Mouse (Mus musculus): ENCODE measurements around the gene Ptchd3.

Ptchd3 gene

DNA sequence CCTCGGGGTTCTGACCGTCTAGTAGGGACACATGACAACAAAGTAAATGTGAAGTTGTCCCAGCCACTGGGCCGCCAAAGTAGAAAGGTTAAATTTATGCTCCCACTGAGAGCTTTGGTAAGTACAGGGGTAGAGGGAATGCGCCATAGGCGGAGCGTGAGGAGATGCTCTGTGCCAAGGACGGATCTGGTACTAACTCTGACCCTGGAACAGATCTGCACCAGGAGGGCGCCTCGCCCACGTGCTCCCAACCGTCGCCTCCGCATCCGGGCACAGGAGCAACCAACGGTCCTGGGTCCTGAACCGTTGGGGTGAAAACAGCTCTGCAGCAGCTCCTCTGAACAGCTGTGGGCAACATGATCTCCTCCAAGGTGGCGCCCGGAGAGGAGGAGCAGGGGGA lies at the start of gene Ptchd3:
TSS of gene Ptchd3 (plus strand) at position 301 of the 400 bp plus-strand sequence.
- DNase-seq (ENCODE audit: inconsistent age in 2 of 2, low spot score in 1 of 2), result no peak

DNA sequence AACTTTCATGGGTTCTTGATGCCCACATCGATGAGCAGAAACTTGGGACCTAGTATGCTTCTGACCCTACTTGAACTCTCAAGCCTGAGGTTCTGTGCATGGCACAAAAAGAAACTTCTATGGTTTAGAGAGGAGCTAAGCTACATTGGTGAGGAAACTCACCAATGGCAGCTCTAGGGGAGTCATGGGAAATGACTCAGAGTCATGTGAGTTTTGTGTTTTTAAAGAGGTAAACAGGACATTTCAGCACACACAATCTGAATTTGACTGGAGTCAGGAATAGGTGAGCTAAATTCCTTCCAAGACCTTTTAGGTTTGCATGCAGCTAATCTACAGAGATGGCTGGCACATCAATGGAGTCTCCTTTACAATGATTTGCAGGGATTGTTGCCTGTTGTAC lies 48.2 kb upstream of the Ptchd3 start:
- no peak for DNase-seq (ENCODE audit: inconsistent age in 2 of 2, low spot score in 1 of 2)

DNA sequence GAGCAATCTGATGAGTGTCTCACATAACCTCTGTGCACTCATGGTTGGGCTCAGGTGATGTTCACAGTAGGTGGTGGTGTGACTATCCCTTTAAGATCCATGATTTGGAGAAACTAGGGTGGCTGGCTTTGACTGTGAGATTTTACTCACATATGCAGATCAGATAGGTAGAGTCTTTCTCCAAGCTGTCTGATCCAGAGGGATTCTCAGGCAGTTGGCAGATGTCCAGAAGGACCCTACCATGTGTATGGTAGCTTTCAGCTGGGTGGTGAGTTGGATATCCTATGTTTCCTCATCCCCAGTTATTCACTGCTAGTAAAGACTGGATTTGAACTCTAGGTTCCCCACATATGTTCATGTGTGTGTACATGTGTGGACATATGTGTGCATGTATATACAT lies 42.6 kb upstream of the Ptchd3 start:
- no peak for DNase-seq (ENCODE audit: inconsistent age in 2 of 2, low spot score in 1 of 2)

DNA sequence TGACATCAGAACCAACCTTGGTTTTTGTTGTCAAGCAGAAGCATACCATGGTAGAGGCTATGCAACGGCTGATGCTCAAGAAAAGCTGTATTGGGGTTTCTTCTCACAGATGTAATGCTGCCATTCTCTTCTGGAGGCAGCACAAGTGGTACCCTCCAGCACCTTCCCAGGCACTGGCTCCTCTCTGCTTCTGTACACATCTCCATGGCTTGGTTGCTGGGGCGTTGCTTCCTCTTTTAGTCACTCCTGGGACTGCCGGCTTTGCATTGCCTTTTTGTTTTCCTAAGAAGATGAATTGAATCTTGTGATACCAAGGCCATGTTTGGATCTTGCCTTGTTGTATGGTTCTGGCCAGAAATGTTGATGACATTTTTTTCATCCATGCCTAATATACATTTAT lies 40.5 kb upstream of the Ptchd3 start:
- DNase-seq (ENCODE audit: inconsistent age in 2 of 2, low spot score in 1 of 2), result no peak

DNA sequence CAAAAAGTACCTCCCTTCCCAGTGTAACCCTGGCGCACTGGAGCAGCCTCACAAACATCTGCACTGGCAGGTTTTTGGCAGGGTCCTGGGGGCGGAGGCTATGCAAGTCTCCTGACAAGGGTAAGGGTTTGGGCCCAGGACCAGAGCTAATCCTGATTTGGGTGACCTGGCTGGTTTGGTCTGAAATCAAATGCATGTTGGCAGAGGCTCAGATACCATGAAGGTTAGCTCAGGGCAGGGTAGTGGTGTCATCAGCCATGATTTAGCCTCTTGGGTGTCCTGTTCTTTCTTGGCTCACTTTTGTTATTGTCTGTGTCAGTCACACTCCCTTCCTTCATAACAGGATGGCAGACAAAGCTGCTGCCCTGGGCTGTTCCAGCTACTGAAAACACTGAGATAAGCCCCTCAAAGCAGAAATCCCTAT lies 39.4 kb upstream of the Ptchd3 start:
- DNase-seq (ENCODE audit: inconsistent age in 2 of 2, low spot score in 1 of 2), result peak; percentile 67 to 90

DNA sequence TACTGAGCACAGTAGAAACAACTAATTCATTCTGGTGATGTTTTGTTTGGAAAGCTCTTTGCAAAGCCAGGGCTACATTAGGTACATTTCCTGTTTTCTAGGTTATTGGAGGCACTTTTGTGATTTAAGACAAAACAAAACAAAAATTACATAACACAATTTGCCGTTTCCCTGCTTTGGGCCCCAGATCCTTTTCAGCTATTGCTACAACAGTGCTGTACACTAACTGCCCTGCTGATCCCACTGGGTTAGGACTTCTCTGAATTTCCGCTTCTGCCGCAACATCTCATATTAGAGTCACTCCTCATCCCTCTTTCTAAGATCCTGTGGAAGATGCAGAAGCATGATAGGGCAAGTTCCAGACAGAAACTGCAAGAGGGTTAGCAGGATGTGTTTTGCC lies 38.6 kb upstream of the Ptchd3 start:
- no peak for DNase-seq (ENCODE audit: inconsistent age in 2 of 2, low spot score in 1 of 2)

DNA sequence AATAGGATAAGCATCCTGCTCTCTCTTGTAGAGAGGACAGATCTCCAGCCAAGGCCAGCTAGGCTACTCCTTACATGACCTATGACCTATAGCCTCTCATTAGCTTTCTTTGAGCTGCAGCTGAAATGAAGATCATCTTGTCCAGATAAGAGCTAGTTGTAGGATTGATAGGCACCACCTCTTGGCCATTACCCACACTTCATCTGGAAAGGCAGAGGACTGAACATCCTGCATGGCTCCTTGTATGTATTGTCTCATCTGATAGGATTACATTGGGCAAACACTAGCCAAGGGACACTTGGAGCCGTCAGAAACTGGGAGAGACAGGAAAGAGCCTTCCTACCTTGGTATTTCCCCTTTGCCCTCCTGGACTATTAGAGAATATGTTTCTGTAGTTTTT lies 38.1 kb upstream of the Ptchd3 start:
- no peak for DNase-seq (ENCODE audit: inconsistent age in 2 of 2, low spot score in 1 of 2)

DNA sequence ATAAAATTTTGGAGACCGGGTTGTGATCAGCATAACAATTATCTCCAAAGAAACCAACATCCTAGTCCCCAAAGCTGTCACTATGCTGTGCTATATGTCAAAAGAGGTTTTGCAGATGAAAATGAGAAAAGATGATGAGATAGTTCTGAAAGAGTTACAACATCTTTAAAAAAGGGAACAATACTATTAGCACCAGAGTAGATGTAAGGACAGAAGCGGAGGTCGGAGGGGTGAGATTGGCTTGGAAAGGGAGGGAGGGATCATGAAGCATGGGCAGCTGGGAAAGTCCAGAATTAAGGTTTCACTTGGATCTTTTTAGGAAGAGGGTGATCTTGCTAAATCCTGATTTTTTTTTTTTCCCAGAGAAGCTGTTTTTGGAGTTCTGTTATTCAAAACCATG lies 36.5 kb upstream of the Ptchd3 start:
- DNase-seq (ENCODE audit: inconsistent age in 2 of 2, low spot score in 1 of 2), result no peak

DNA sequence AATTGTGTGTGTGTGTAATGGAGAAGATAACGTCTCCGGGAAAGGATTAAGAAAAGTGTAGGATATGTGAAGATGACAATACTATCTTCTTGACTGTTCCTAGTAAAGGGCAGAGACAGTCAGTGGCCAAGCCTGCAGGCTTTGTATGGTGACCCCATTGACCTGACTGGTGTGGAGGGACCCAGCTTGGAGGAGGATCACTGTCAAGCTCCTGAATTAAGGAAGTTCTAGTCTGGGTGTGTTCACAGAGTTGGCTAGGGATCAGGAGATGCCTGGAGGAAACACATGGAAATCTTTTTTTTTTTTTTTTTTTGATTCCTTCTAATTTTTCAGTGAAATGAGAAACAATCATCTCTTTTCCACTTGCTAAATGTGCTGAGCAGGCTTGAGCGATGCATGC lies 35.9 kb upstream of the Ptchd3 start:
- DNase-seq (ENCODE audit: inconsistent age in 2 of 2, low spot score in 1 of 2), result no peak

DNA sequence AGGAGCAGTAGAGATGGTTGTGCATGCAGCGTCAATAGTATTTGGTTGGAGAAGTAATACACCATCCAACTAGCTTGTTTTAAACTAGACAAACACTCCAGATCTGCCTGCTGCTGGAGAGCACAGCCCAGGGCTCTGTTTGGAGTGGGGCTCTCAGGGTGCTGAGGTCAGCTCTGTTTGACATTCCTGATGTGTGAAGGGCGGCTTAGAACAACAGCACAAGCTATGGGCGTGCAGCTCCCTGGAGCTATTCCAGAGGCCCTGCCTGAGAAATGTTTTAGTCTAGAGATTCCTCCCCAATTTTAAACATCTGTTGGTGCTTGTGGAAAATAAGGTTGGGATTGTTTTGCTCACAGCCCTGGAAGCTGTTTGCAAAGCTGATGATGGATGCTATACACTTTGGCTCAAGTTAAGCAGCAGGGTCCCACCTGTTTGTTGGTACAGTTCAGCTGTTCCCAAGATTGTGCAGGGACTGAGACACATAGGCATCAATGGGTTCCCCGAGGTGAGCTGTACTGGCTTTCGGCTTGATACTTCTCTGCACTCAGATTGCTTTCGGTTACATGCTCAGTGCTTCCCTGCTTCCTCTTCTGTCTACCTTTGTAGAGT lies 35.4 kb upstream of the Ptchd3 start:
- DNase-seq (ENCODE audit: inconsistent age in 2 of 2, low spot score in 1 of 2), result no peak

DNA sequence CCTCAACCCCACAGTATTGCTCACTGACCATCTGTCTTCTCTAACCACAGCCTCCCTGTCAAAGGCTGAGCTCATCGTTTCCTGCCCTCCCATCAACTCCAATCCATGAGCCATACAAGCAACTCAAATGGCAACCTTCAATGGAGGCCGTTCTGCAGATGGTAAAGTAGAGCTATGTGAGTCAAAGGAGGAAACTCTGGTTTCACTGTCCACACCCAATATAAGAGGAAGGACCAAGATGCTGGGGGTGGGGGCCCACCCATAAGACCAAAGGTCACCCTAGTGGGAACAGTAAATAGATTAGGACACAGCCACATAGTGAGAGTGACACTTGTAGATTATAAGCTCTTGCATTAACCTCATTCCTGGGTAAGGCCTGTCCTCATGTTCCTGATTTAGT lies 34.1 kb upstream of the Ptchd3 start:
- peak in 1 of 2 experiments; percentile 25 for DNase-seq (ENCODE audit: inconsistent age in 2 of 2, low spot score in 1 of 2)

DNA sequence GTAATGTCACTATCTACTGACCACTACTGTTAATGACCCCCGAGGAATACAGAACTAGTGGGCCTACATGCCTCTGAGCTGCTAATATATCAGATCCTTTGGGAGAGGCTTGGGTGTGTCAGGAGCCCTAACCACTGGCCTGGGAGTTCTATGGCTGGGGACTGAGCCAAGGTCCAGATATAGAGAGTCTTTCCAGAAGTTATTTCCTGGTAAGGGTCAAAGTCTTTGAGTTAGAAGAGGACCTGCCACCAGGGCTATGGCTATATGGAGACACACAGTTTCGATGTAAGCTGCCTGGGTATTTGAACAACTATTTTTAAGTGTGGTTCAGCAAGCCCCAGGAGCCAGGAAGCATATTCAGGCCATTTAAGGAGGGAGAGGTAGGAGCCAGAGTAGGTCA lies 31.5 kb upstream of the Ptchd3 start:
- no peak for DNase-seq (ENCODE audit: inconsistent age in 2 of 2, low spot score in 1 of 2)

DNA sequence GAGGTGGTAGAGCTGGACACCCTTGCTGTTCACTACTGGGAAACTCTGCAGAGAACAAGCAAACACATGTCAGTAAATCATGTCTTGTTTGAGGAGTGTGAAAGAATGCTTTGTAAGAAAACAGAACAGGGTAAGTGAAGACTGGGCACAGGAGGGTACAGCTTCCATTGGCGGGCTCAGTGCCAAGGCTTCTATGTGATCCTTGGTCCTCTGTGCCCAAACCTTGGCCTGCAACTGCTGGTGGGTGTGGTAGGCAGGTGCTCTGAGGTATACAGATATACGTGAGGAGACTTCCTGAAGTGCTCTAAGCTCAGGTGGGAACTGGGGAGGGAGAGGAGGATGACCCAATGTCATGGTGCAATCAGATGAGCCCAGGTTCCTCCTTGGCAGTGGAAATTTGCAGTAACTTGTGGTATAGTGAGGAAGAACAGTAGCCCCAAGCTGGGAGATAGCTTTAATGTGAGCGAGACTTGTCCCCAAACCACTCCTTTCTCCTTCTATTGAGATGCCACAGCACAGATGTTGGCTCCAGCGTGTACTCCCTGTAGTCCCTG lies 30.2 kb upstream of the Ptchd3 start:
- DNase-seq (ENCODE audit: inconsistent age in 2 of 2, low spot score in 1 of 2), result no peak

DNA sequence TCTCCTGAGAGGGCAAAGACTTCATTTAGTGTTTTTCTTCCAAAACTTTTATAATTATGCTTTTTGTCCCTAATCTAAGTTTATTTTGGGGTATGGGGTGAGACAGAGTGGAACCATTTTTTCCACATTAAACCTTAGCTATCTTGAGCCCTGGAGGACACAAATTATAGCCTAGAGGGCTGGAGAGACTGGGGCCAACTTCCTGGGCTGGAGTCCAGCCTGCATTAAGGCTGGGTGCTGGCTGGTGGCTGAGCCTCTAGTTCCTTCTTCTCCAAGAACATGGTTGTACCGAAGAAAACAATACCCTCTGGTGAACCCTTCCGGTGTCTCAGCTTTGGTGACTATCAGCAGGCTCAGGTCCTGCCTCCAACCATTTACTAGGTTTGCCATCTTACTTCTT lies 27.3 kb upstream of the Ptchd3 start:
- DNase-seq (ENCODE audit: inconsistent age in 2 of 2, low spot score in 1 of 2), result peak in 1 of 2 experiments; percentile 31

DNA sequence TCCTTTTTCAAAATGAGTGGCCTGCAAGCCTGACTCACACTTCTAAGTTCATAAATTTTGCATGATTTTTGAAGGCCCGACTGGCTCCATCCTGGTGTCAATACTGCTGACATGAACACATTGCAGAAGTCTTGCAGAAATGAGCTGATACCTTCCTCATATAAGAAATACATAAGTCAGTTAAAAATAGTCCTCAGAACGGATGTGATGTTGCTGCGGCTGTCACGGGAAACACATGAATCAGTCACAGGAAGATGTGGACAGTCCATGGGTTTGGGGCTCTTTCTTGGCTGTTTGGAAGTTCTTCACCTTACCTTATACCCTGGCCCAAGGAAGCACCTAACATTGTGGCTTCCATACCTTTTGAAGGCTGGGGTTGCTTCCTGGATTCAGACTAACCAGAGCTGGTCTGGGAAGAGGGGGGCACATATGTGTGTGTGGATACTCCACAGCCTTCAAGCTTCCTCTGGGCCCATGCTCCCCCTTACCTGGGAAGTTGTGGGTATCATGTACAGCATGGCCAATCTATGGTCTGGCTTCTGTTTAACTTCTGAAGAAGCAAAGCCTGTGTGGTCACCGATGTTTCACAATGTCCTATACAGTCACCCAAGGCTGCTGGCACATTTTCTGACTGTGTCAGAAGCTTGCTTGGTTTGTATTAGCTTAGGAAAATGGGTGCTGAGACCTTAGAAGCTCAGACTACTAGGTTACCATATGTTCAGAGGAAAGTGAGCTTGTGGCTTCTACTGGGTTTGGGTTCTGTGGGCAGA lies 25.6 kb upstream of the Ptchd3 start:
- peak; percentile 16 to 77 for DNase-seq (ENCODE audit: inconsistent age in 2 of 2, low spot score in 1 of 2)

DNA sequence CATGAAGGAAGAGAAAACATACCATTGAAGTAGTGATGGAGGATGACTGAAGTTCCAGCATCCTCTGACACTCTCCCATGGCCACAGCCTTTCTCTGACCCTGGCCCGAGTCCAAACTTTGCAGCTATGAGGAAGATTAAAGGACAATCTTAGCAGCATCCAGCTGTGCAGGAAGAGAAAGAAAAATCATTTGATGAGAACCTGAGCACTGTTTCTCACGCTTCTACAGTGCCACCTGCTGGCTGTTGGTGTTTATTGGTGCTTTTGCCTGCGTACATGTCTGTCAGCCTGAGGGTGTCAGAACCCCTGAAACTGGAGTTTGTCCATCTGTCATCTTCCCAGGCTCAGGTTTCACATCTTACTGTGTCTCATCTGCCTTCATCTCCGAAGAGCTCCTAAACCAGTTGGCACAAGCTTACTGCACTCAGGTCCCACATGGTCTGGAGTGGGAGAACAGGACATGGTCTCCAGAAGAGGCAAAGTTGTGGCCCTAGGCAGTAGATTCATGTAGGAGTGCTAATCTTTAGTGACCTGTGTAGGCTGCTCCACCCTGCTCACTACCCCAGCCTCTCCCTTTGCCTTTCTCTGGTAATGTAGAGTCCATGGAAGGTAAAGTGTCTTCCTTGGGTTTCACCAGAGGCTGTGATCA lies 21.7 kb upstream of the Ptchd3 start:
- peak; percentile 77 to 95 for DNase-seq (ENCODE audit: inconsistent age in 2 of 2, low spot score in 1 of 2)

DNA sequence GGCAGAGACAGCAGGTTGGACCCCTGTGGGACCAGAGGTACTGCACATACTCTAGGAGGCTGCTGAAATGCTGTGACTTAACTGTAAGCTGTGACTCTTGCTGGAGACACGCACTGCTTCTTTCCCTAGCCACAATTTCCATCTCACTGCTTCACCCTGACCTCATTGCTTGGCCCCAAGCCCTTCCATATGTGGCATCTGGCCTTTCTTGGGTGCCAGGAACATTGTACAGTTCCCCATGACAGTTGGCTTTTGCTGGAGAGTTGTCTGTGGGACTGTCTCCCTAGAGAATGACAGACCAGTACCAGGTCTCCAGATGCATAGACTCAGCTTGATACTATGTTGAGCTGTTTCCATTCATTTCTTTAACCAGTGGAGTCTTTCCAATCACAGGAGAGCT lies 21.2 kb upstream of the Ptchd3 start:
- no peak for DNase-seq (ENCODE audit: inconsistent age in 2 of 2, low spot score in 1 of 2)

DNA sequence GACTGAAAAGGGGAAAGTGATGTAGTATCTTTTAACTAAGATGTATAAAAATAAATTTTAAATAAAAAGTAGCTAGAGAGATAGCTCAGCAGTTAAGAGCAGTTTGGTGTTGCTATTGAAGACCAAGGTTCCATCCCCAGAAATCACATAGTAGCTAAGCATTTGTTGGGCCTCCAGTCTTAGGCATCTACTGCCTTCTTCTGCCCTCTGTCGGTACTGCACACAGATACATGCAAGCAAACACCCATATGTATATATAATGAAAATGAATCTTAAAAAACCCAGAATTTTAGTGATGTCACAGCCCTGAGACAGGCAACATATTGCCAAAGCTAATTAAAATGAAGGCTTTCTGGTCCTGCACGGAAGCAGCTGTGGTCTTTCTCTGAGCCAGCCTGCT lies 15.9 kb downstream of the Ptchd3 start:
- no peak for DNase-seq (ENCODE audit: inconsistent age in 2 of 2, low spot score in 1 of 2)

DNA sequence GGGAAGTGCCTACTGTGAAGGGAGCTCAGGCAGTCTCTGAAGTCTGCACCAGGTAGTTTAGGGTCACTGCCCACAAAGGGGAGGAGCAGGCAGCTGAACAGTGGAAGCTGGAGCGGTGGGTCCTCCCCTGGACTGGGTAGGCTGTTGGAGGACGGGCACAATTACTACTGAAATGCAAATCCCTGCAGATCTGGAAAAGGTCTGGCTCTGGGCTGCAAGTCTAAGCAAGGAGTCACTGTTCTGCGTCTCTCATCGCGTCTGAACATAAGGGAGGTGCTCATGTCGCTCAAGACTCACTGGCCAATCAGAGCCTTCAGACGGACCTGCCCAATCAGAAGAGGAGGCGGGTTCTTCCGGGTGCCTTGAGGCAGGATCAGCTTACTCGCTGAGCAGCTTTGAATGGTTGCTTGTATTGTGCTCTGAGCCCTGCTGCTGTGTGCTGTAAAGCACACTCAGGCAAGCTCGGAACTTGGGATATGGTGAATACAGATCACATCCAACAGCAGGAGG lies 17.8 kb downstream of the Ptchd3 start:
- DNase-seq (ENCODE audit: inconsistent age in 2 of 2, low spot score in 1 of 2), result peak; percentile 77 to 91
